Mouse (Mus musculus) G1E (cell line): ENCODE results near the gene Angpt4.

ENCODE experiments used
- CTCF ChIP-seq: IDR thresholded peaks from 2 replicates; pipeline ENCODE4 v1.5.1; 2012; ENCODE audit warnings: low read depth, low read length, inconsistent platforms, mixed read lengths
- GATA1 ChIP-seq: IDR thresholded peaks from 2 replicates; pipeline ENCODE4 v1.6.1; 2012; ENCODE audit warnings: borderline replicate concordance, low read length, inconsistent platforms, mixed read lengths
- POLR2AphosphoS5 ChIP-seq: IDR thresholded peaks from 2 replicates; pipeline ENCODE4 v1.6.1; 2012; ENCODE audit warnings: low read depth, low read length, inconsistent platforms; ENCODE audit not compliant: insufficient replicate concordance
- TAL1 ChIP-seq: conservative IDR thresholded peaks from 2 replicates; pipeline ENCODE4 v1.6.1; 2012; ENCODE audit warnings: low read depth, low read length, inconsistent platforms, mixed read lengths

DNA sequence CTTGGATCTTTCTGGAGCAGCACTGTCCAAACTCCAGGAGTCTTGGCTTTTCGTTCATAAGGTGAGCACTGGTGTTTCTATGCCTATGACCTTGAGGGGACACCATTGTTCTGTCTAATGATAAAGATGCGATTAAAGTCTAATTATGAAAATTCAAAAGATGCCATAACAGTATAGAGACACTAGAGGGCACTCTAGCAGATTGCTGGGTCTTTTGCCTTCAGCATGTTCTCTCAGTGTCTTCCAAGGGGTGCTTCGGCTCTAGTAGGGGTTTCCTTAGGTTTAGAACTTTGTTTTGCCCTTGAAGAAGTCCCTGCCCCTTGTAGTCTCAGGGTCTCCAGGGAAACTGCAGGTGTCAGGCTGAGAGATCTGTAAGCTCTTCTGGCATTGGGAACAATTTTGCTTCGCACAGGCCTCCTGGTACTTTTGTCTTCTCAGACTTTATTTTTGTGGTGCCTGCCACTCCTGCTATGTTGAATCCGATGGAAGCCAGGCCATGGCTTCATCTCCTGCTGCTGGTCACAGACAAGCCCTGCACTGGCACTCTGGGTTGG lies 48.7 kb upstream of the Angpt4 start:
- TF ChIP-seq GATA1: no peak
- peak; percentile 41; the same call in 1 of the 2 replicates for TF ChIP-seq CTCF
- TF ChIP-seq TAL1: no peak
- TF ChIP-seq POLR2AphosphoS5: no peak
